Mouse (Mus musculus) liver, adult 2 months (tissue): ENCODE data around the gene Bbs10. TPM values are rescaled to one million over a fixed set of nuclear protein-coding genes. Genes with fewer than 3 reads are reported as not detected.
A peak's percentile ranks its signal among the peaks of the same experiment; 100 is the strongest.

Experiments
- DNase-seq: peaks from one replicate; pipeline ENCODE4 v3.0.0-alpha.2; 2011; ENCODE audit warnings: low read depth, low spot score; ENCODE audit errors: extremely low read depth
- H3K27ac ChIP-seq: fragments of 200-500 bp; replicated peaks from 2 replicates; pipeline ENCODE4 v1.5.1; 2012; ENCODE audit warnings: low read depth, mild to moderate bottlenecking, control low read depth, inconsistent platforms, low read length; ENCODE audit not compliant: insufficient read depth
- H3K27me3 ChIP-seq: fragments of 200-500 bp; 2 replicates; pipeline ENCODE4 v1.6.1; 2012; ENCODE audit warnings: mild to moderate bottlenecking, moderate library complexity, low read length, inconsistent platforms; ENCODE audit not compliant: control insufficient read depth, insufficient read depth
- H3K36me3 ChIP-seq: fragments of 200-500 bp; 2 replicates; pipeline ENCODE4 v1.6.1; 2012; ENCODE audit warnings: low read length, inconsistent platforms; ENCODE audit not compliant: control insufficient read depth, insufficient read depth
- H3K4me1 ChIP-seq: fragments of 200-500 bp; 2 replicates; pipeline ENCODE4 v1.6.1; 2011; ENCODE audit warnings: low read length; ENCODE audit not compliant: control insufficient read depth, insufficient read depth
- H3K4me3 ChIP-seq: fragments of 200-500 bp; 2 replicates; pipeline ENCODE4 v1.5.1; 2011; ENCODE audit warnings: low read depth, mild to moderate bottlenecking, control low read depth, low read length, moderate library complexity; ENCODE audit not compliant: insufficient read depth
- H3K79me2 ChIP-seq: fragments of 200-500 bp; 2 replicates; pipeline ENCODE4 v1.6.1; 2012; ENCODE audit warnings: inconsistent platforms, mild to moderate bottlenecking, low read length, moderate library complexity; ENCODE audit not compliant: control insufficient read depth, insufficient read depth
- H3K9ac ChIP-seq: fragments of 200-500 bp; 2 replicates; pipeline ENCODE4 v1.6.1; 2012; ENCODE audit warnings: low read depth, mild to moderate bottlenecking, control low read depth, inconsistent platforms, low read length
- CTCF ChIP-seq: fragments of 200-500 bp; IDR thresholded peaks from 2 replicates; pipeline ENCODE4 v1.5.1; 2011; ENCODE audit warnings: low read depth, low read length, control low read depth
- POLR2A ChIP-seq: fragments of 200-500 bp; IDR thresholded peaks from 2 replicates; pipeline ENCODE4 v1.6.1; 2011; ENCODE audit warnings: low read length, control low read depth; ENCODE audit not compliant: insufficient read depth; ENCODE audit errors: extremely low read depth
- WGBS: fragments of 180-500 bp; shearing (Covaris S2); methylation state at CpG from one replicate; pipeline ENCODE4 v1.1.7; 2018; 5-methylcytosine and 5-hydroxymethylcytosine counted together
- polyA plus RNA-seq: library from polyadenylated mRNA; depleted of rRNA; stranded (reverse); fragments of >200 nt; gene quantifications from 2 replicates; pipeline ENCODE4 v1.2.3, GENCODE M21; 2012
- total RNA-seq: library from RNA; depleted of rRNA; stranded (reverse); fragments of >200 nt; gene quantifications from 2 replicates; pipeline ENCODE4 v1.2.3, GENCODE M21; 2014

Bbs10 gene
- total and polyA plus RNA-seq, 2 experiments: 1.6 to 6.2 TPM

- H3K4me1 ChIP-seq: peaks cover 12% of the 10 kb centered on the region
- TF ChIP-seq CTCF: no peak
- no peak for TF ChIP-seq POLR2A
- DNase-seq: peak; percentile 43
- no peak overlapping the region for H3K4me3 ChIP-seq
- no peaks in the 10 kb centered on the region for H3K27me3 ChIP-seq
- 32% methylated on average over 6 of the region's 6 CpGs for WGBS
- H3K79me2 ChIP-seq: no peaks in the 10 kb centered on the region
- H3K36me3 ChIP-seq: peaks cover 13% of the 10 kb centered on the region
- H3K9ac ChIP-seq: no peak overlapping the region
- H3K27ac ChIP-seq: no peak overlapping the region
These were observed 848 bp upstream of the Bbs10 start for GRCm38 (mm10) chr10:111297631-111298030.

GRCm38 (mm10) chr10:111299591-111299990 lies 1.1 kb downstream of the Bbs10 start:
- H3K79me2 ChIP-seq: no peaks in the 10 kb centered on the region
- H3K27ac ChIP-seq: 0 out of 2 replicates have a peak overlapping the region, but pooled peaks have one; percentile 7
- DNase-seq: peak; percentile 51
- H3K27me3 ChIP-seq: no peaks in the 10 kb centered on the region
- 66% methylated on average over 6 of the region's 6 CpGs for WGBS
- H3K9ac ChIP-seq: no peak overlapping the region
- peaks cover 5% of the 10 kb centered on the region for H3K36me3 ChIP-seq
- H3K4me1 ChIP-seq: peaks cover 12% of the 10 kb centered on the region
- H3K4me3 ChIP-seq: no peak overlapping the region
- TF ChIP-seq CTCF (no peak), POLR2A (no peak)

GRCm38 (mm10) chr10:111301041-111301440 lies 2.6 kb downstream of the Bbs10 start:
- no peak overlapping the region for H3K27ac ChIP-seq
- TF ChIP-seq CTCF: no peak
- TF ChIP-seq POLR2A: no peak
- no peak overlapping the region for H3K4me3 ChIP-seq
- DNase-seq: no peak
- H3K27me3 ChIP-seq: no peaks in the 10 kb centered on the region
- H3K9ac ChIP-seq: no peak overlapping the region
- H3K4me1 ChIP-seq: peaks cover 16% of the 10 kb centered on the region
- 93% methylated on average over 5 of the region's 5 CpGs for WGBS
- H3K36me3 ChIP-seq: peaks cover 2% of the 10 kb centered on the region
- H3K79me2 ChIP-seq: no peaks in the 10 kb centered on the region

GRCm38 (mm10) chr10:111302486-111302885 lies 4.0 kb downstream of the Bbs10 start:
- Histone ChIP-seq H3K4me3 (no peak overlapping the region), H3K36me3 (peaks cover 2% of the 10 kb centered on the region), H3K79me2 (no peaks in the 10 kb centered on the region), H3K27me3 (no peaks in the 10 kb centered on the region), H3K27ac (peak overlapping the region; percentile 27), H3K4me1 (peaks cover 16% of the 10 kb centered on the region), H3K9ac (no peak overlapping the region)
- 43% methylated on average over 6 of the region's 6 CpGs for WGBS
- TF ChIP-seq CTCF (no peak), POLR2A (no peak)
- DNase-seq: peak; percentile 72

- Histone ChIP-seq H3K4me1 (peaks cover 4% of the 10 kb centered on the region; the same call in 1 of the 2 replicates), H3K9ac (no peak overlapping the region), H3K27ac (no peak overlapping the region), H3K79me2 (no peaks in the 10 kb centered on the region), H3K27me3 (no peaks in the 10 kb centered on the region), H3K36me3 (no peaks in the 10 kb centered on the region), H3K4me3 (no peak overlapping the region)
- DNase-seq: no peak
- WGBS: 92% methylated on average over 13 of the region's 13 CpGs
- TF ChIP-seq POLR2A (no peak), CTCF (no peak)
These were observed 10.5 kb downstream of the Bbs10 start for GRCm38 (mm10) chr10:111308850-111309501.

GRCm38 (mm10) chr10:111313282-111313681 lies 14.8 kb downstream of the Bbs10 start:
- 82% methylated on average over 6 of the region's 6 CpGs for WGBS

More at GRCm38 (mm10) chr10:111313282-111313681, 14.8 kb downstream of the Bbs10 start:
- no peaks in the 10 kb centered on the region for H3K27me3 ChIP-seq
- peaks cover 4% of the 10 kb centered on the region; the same call in 1 of the 2 replicates for H3K4me1 ChIP-seq
- H3K36me3 ChIP-seq: no peaks in the 10 kb centered on the region
- H3K4me3 ChIP-seq: no peak overlapping the region
- DNase-seq: no peak
- no peak overlapping the region for H3K9ac ChIP-seq
- H3K27ac ChIP-seq: no peak overlapping the region
- no peak for TF ChIP-seq POLR2A
- no peak for TF ChIP-seq CTCF
- H3K79me2 ChIP-seq: no peaks in the 10 kb centered on the region
